In the genomic region with DNA sequence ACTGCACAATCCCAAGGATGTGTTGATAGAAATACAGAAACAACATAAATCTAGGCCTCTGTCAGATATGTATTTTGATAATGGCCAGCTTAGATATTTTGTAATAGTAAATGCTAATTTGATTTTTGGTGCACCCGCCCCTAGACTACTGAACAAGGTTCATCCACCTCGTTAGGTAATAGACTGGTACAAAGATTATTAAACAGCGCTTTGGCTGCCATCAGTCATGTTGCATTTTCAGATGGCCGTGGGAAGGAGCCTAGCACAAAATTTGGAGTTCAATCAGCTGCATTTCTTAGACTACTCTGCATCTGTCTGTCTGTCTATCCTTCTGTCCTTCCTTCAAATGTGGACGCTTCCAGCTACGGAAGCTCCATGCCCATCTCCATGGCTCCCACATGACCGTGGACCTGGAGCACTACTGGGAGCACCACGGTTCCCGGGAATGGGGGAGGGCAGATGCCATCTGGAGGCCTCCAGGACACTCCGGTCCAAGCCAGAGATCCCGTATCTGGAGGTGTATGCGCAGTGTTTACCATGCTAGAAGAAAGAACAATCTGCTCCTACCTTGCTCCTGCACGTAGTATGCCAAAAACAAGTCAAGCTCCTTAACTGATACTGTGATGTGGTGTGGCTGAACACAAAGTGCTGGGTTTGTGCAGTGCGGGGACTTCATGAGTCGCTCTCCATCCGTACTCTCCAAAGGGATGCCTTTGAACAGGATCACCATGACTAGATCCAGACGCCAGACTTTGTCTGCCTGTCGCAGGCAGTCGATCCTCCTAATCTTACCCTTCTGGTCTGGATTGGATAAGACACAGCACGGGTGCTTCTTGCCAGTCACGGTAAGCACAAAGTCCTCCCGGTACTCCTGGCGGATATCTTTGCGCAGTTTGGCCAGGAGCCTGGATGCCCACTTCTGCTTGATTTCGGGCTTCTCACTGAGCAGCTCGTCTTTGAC, we compare ENCODE assay signal across 10 mouse cellular contexts.
DNase-seq lines count a peak whose midpoint lies in the region; ATAC-seq and TF ChIP-seq lines count a peak whose summit lies in the region.
"Had no signal": no experiment of that assay in that cellular context is flagged by ENCODE, and none has a peak within 500 bp of the region (broad histone marks: within the 10 kb centered on the region; RNA-seq: fewer than 3 reads in every experiment).

No protein-coding gene starts in this region.

- peaks cover 37% of the 10 kb centered on the region for H3K36me3 ChIP-seq in intestine, embryonic 14.5 days (ENCODE audit: control insufficient read depth, insufficient read depth, low read length)
- 0 out of 2 replicates have a peak, but pooled peaks cover 11% of the 10 kb centered on the region for H3K36me3 ChIP-seq in intestine, embryonic 16.5 days (ENCODE audit: control insufficient read depth, insufficient read depth, low read length)
- H3K36me3 ChIP-seq in E14TG2a.4 (ENCODE audit: insufficient read depth, low read length), result peaks cover 33% of the 10 kb centered on the region
- peaks cover 11% of the 10 kb centered on the region for H3K36me3 ChIP-seq in heart, embryonic 16.5 days (ENCODE audit: control insufficient read depth, insufficient read depth)

- H3K4me1 ChIP-seq in intestine, embryonic 14.5 days (replicated peaks; ENCODE audit: control insufficient read depth, insufficient read depth, low read length), result peaks cover 35% of the 10 kb centered on the region
- H3K4me1 ChIP-seq in intestine, embryonic 16.5 days (ENCODE audit: control insufficient read depth, insufficient read depth, low read length), result peaks cover 26% of the 10 kb centered on the region
- H3K4me1 ChIP-seq in E14TG2a.4 (replicated peaks; ENCODE audit: low read depth, low read length), result peaks cover 43% of the 10 kb centered on the region
- H3K4me1 ChIP-seq in heart, embryonic 16.5 days (ENCODE audit: control insufficient read depth, insufficient read depth, low read length), result peaks cover 55% of the 10 kb centered on the region

- H3K27ac ChIP-seq in intestine, embryonic 14.5 days (ENCODE audit: low read depth), result no peak overlapping the region
- H3K27ac ChIP-seq in intestine, embryonic 16.5 days (ENCODE audit: low read length), result no peak overlapping the region
- H3K27ac ChIP-seq in heart, embryonic 16.5 days (ENCODE audit: low read length), result peak overlapping the region; percentile 51

- peak; percentile 51 for DNase-seq in intestine, embryonic 14.5 days (ENCODE audit: low spot score)
- DNase-seq in cerebellum, adult 11-12 months, result peak; percentile 90
- DNase-seq in embryo, embryonic 10 days (ENCODE audit: low spot score), result no peak
- DNase-seq in urinary bladder, adult 18-20 months (ENCODE audit: low spot score in 2 of 2), result no peak
- DNase-seq: embryo, embryonic 11 days had no signal

- TF ChIP-seq CTCF in E14TG2a.4 (conservative IDR thresholded peaks at IDR 0.05; ENCODE audit: low read length), result no peak

- no peak overlapping the region; the same call in 1 of the 2 replicates for H3K4me2 ChIP-seq in intestine, embryonic 14.5 days (ENCODE audit: low read length)
- no peak overlapping the region for H3K4me2 ChIP-seq in intestine, embryonic 16.5 days (ENCODE audit: low read depth, low read length)
- H3K4me2 ChIP-seq in heart, embryonic 16.5 days (ENCODE audit: low read depth, low read length), result peak overlapping the region; percentile 37

- 89% methylated on average over 26 of the region's 26 CpGs for WGBS in intestine, embryonic 14.5 days
- WGBS in intestine, embryonic 16.5 days, result 84% methylated on average over 26 of the region's 26 CpGs
- 56% methylated on average over 26 of the region's 26 CpGs for WGBS in heart, embryonic 16.5 days

- no peaks in the 10 kb centered on the region for H3K27me3 ChIP-seq in intestine, embryonic 14.5 days (replicated peaks; ENCODE audit: control insufficient read depth, insufficient read depth, low read length)
- no peaks in the 10 kb centered on the region for H3K27me3 ChIP-seq in intestine, embryonic 16.5 days (replicated peaks; ENCODE audit: control insufficient read depth, insufficient read depth, low read length)
- H3K27me3 ChIP-seq in E14TG2a.4 (ENCODE audit: insufficient read depth, low read length), result no peaks in the 10 kb centered on the region
- H3K27me3 ChIP-seq in heart, embryonic 16.5 days (ENCODE audit: control insufficient read depth, insufficient read depth, low read length), result no peaks in the 10 kb centered on the region

- no peak overlapping the region for H3K9ac ChIP-seq in intestine, embryonic 14.5 days (ENCODE audit: low read length)
- H3K9ac ChIP-seq in intestine, embryonic 16.5 days (ENCODE audit: low read depth, low read length), result no peak overlapping the region
- H3K9ac ChIP-seq in heart, embryonic 16.5 days (ENCODE audit: low read length), result 0 out of 2 replicates have a peak overlapping the region, but pooled peaks have one; percentile 8

- no peak for ATAC-seq in intestine, embryonic 14.5 days (replicated peaks; ENCODE audit: low FRiP score, low TSS enrichment, low read depth)
- ATAC-seq in intestine, embryonic 16.5 days, result no peak
- 0 out of 2 replicates have a peak, but pooled peaks have one; percentile 7 for ATAC-seq in heart, embryonic 16.5 days (replicated peaks; ENCODE audit: extremely low read depth, insufficient read depth, low FRiP score)
- no peak for ATAC-seq in activated CD4-positive, CD25-positive, alpha-beta regulatory T cell, adult 4 months

- H3K9me3 ChIP-seq in intestine, embryonic 14.5 days (ENCODE audit: control insufficient read depth, low read length), result no peaks in the 10 kb centered on the region
- H3K9me3 ChIP-seq in intestine, embryonic 16.5 days (ENCODE audit: control insufficient read depth, low read length), result no peaks in the 10 kb centered on the region
- H3K9me3 ChIP-seq in E14TG2a.4 (ENCODE audit: low read length), result no peaks in the 10 kb centered on the region
- no peaks in the 10 kb centered on the region for H3K9me3 ChIP-seq in heart, embryonic 16.5 days (replicated peaks; ENCODE audit: control insufficient read depth, low read length)

- no peak overlapping the region for H3K4me3 ChIP-seq in intestine, embryonic 14.5 days (ENCODE audit: low read depth, low read length)
- no peak overlapping the region for H3K4me3 ChIP-seq in intestine, embryonic 16.5 days (ENCODE audit: low read length)
- peak overlapping the region; percentile 45 for H3K4me3 ChIP-seq in E14TG2a.4 (replicated peaks; ENCODE audit: low read length)
- H3K4me3 ChIP-seq in heart, embryonic 16.5 days (ENCODE audit: low read length), result peak overlapping the region; percentile 22; the same call in 1 of the 2 replicates
- H3K4me3 ChIP-seq: myocyte had no signal

Comparison
In these comparisons a context has a peak if more than half of its experiments do, and no peak if none do; other contexts are left out.
1. DNase-seq: peak in intestine, embryonic 14.5 days (single experiment) and cerebellum, adult 11-12 months (single experiment); none in embryo, embryonic 10 days (single experiment) and urinary bladder, adult 18-20 months (0 of 2).
2. H3K4me3 ChIP-seq: peak in E14TG2a.4 (single experiment) and heart, embryonic 16.5 days (single experiment); none in intestine, embryonic 14.5 days (single experiment) and intestine, embryonic 16.5 days (single experiment).